Mouse (Mus musculus) embryonic fibroblast, embryonic 13.5 days (primary cell): Measurements from ENCODE around the gene Dmc1.

Experiments used
- CTCF ChIP-seq: IDR thresholded peaks from 2 replicates; pipeline ENCODE4 v1.5.1; 2011; ENCODE audit warnings: mild to moderate bottlenecking, control low read depth, low read length, moderate library complexity, borderline replicate concordance; ENCODE audit not compliant: insufficient read depth
- POLR2A ChIP-seq: IDR thresholded peaks from 2 replicates; pipeline ENCODE4 v1.6.1; 2011; ENCODE audit warnings: low read depth, mild to moderate bottlenecking, control low read depth, low read length, moderate library complexity

DNA sequence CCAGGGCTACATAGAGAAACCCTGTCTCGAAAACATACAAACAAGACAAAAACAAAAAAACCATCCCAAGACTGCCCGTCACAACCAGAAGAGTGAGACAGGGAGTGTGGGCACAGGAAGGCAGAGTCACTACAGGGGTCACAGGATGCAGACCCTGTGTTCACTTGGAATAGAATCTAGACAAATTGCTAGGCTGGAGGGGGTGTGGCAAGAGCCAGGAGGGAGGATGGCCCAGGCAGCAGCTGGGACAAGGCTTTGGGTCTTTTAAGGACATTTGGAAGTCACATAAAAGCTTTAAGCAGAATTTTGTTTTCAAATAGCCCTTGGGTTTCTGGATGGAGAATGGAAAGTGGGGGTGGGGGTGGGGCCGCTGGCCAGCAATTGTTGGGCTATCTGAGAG lies 86.3 kb downstream of the Dmc1 start:
- TF ChIP-seq POLR2A: no peak
- TF ChIP-seq CTCF: no peak
